Mouse (Mus musculus): ENCODE data around the gene Nanog. TPM values are rescaled to one million over a fixed set of nuclear protein-coding genes. Genes with fewer than 3 reads are reported as not detected.
"Not testable (repeated sequence)": the region's sequence is repeated elsewhere in the genome, so short reads cannot be mapped to it uniquely, and the experiment has no call there.

The Nanog gene
- polyA plus RNA-seq, 1 experiment from 2014 or later, result 0.12 TPM

DNA sequence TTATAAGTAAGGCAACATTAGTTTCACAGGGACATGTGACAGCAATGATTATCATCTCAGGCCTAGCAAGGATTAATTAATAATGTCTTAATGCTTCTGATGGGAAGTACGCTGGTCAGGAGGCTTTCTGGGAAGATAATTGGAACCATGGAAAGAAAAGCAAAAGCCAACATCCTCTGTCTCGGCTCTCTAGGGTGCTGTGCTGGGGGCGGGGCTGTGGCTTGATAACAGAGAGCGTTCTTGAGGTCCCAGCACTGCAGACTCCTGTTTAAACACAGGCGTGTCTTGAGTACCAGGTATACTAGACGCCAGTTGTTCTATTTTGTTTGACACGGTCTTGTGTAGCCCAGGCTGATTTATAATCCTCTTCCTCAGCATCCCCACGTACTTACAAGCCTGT is 34.5 kb upstream of the Nanog start:
- Histone ChIP-seq H3K4me3 (no peak overlapping the region), H3K36me3 (no peaks in the 10 kb centered on the region), H3K9me3 (no peaks in the 10 kb centered on the region), H3K4me1 (replicated peaks) (peaks cover 7% of the 10 kb centered on the region), H3K27me3 (ENCODE audit: insufficient read depth, poor library complexity, severe bottlenecking) (no peaks in the 10 kb centered on the region), H3K27ac (no peak overlapping the region)
- DNase-seq (ENCODE audit: low spot score), result no peak
- 71% methylated on average over 8 of the region's 8 CpGs for WGBS

DNA sequence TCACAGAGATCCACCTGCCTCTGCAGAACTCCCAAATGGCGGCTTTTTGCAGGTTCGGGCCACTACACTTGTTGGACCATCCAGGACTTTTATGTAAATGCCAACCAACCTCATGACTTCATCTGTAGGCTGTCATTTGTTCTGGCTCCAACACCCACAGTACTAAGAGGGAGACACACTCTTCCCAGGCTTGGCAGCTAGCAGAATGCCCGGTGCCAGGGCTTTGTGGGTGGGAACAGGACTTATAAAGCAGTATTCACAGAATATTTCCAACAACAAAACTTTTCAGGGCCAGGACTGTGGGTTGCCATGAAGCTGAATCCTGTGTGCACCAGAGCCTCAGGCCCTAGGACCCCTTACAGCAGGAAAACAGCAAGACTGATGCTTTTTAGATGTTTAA is 24.6 kb upstream of the Nanog start:
- H3K4me3 ChIP-seq, result no peak overlapping the region
- H3K27ac ChIP-seq, result no peak overlapping the region
- H3K9me3 ChIP-seq, result no peaks in the 10 kb centered on the region
- 93% methylated on average over 3 of the region's 3 CpGs for WGBS
- DNase-seq (ENCODE audit: low spot score), result no peak
- no peaks in the 10 kb centered on the region for H3K36me3 ChIP-seq
- no peaks in the 10 kb centered on the region for H3K4me1 ChIP-seq (replicated peaks)
- no peaks in the 10 kb centered on the region for H3K27me3 ChIP-seq (ENCODE audit: insufficient read depth, poor library complexity, severe bottlenecking)

DNA sequence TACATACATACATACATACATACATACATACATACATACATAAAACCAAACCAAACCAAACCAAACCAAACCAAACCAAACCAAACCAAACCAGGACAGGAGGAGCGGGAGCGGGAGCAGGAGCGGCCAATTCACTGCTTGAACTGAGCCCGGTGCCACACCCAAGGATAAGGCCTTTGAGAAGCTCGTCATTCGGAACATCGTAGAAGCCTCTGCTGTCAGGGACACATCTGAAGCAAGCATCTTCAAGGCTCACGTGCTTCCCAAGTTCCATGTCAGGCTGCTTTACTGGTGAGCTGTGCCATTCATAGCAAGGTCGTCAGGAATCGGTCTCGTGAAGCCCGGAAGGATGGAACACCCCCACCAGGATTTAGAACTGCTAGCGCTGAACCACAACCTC is 20.6 kb upstream of the Nanog start:
- 91% methylated on average over 13 of the region's 13 CpGs for WGBS
- no peaks in the 10 kb centered on the region for H3K4me1 ChIP-seq (replicated peaks)
- H3K36me3 ChIP-seq, result no peaks in the 10 kb centered on the region
- H3K9me3 ChIP-seq, result no peaks in the 10 kb centered on the region
- no peak overlapping the region for H3K27ac ChIP-seq
- no peaks in the 10 kb centered on the region for H3K27me3 ChIP-seq (ENCODE audit: insufficient read depth, poor library complexity, severe bottlenecking)
- H3K4me3 ChIP-seq, result no peak overlapping the region
- DNase-seq (ENCODE audit: low spot score), result no peak

DNA sequence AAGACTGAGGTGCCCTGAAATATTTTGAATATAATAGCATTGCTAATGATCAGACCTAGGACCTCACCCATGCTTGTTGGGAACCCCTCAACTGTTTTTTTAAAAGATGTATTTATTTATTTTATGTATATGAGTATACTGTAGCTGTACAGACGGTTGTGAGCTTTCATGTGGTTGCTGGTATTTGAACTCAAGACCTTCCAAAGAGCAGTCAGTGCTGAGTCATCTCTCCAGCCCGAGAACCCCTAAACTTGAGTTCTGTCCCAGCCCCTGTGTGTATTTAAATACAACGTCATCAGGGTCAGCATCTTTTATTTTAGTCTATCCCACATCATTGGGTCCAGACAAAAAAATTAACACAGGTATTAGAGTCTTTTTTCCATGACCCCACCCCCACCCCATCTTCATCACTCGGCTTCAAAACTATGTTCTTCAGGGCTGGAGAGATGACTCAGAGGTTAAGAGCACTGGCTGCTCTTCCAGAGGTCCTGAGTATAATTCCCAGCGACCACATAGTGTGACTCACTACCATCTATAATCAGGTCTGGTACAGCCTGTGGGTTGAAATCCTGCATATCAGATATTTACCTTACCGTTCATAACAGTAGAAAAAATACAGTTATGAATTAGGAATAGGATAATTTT is 17.8 kb upstream of the Nanog start:
- Histone ChIP-seq H3K36me3 (no peaks in the 10 kb centered on the region), H3K27ac (no peak overlapping the region), H3K4me1 (replicated peaks) (no peaks in the 10 kb centered on the region), H3K4me3 (no peak overlapping the region), H3K27me3 (ENCODE audit: insufficient read depth, poor library complexity, severe bottlenecking) (no peaks in the 10 kb centered on the region), H3K9me3 (no peaks in the 10 kb centered on the region)
- WGBS, result 82% methylated on average over 6 of the region's 6 CpGs
- DNase-seq (ENCODE audit: low spot score), result no peak

DNA sequence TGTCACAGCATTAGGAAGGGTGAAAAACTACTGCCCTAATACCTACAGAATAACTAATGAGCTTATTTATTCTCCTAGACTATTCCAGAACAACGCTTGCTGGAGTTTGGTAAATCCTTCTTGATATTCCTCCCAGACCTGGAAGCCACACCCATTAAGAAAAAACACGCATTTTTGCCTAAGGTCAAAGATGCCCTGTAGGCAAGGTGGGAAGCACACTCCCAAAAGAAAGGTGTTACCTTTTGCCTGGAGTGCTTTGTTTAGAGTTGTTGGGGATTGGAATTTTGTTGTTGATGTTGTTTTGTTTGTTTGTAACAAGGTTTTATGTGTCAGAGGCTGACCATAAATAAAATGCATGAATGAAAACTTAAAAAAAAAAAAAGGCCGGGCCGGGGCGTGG is 17.2 kb upstream of the Nanog start:
- H3K27me3 ChIP-seq (ENCODE audit: insufficient read depth, poor library complexity, severe bottlenecking), result no peaks in the 10 kb centered on the region
- no peaks in the 10 kb centered on the region for H3K9me3 ChIP-seq
- WGBS, result 90% methylated on average over 5 of the region's 5 CpGs
- no peaks in the 10 kb centered on the region for H3K4me1 ChIP-seq (replicated peaks)
- H3K4me3 ChIP-seq, result no peak overlapping the region
- H3K36me3 ChIP-seq, result no peaks in the 10 kb centered on the region
- H3K27ac ChIP-seq, result no peak overlapping the region
- no peak for DNase-seq (ENCODE audit: low spot score)

DNA sequence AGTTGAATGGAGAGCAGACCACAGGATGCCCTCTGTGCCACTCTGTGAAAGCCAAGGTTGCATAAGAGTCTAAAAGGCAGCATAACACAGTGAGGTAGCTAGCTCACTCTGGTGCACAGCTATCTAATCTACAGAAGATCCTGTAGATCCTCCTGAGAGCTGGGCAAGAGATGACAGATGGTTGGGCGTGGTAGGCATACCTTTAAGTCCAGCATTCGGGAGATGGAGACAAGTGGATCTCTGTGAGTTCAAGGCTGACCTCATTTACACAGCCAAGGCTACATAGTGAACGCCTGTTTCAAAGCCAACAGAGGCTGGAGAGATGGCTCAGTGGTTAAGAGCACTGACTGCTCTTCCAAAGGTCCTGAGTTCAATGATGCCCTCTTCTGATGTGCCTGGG is 11.9 kb upstream of the Nanog start:
- no peaks in the 10 kb centered on the region for H3K4me1 ChIP-seq (replicated peaks)
- no peaks in the 10 kb centered on the region for H3K9me3 ChIP-seq
- no peaks in the 10 kb centered on the region for H3K36me3 ChIP-seq
- no peak overlapping the region for H3K4me3 ChIP-seq
- H3K27me3 ChIP-seq (ENCODE audit: insufficient read depth, poor library complexity, severe bottlenecking), result no peaks in the 10 kb centered on the region
- 88% methylated on average over 3 of the region's 3 CpGs for WGBS
- no peak overlapping the region for H3K27ac ChIP-seq
- DNase-seq (ENCODE audit: low spot score), result no peak

DNA sequence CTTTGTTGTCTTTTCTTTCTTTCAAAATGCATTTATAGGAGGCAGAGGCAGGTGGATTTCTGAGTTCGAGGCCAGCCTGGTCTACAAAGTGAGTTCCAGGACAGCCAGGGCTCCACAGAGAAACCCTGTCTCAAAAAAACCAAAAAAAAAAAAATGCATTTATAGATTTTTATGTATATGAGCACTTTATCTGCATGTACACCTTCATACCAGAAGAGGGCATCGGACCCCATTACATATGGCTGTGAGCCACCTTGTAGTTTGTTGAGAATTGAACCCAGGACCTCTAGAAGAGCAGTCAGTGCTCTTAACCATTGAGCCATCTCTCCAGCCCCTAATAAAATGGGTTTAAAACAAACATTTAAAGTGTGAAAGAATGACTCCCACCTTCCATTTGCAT is 7.7 kb upstream of the Nanog start:
- H3K4me1 ChIP-seq (replicated peaks), result peaks cover 13% of the 10 kb centered on the region
- WGBS, result 83% methylated on average over 2 of the region's 2 CpGs
- not testable (repeated sequence) for DNase-seq (ENCODE audit: low spot score); H3K9me3 ChIP-seq; H3K27ac ChIP-seq; H3K36me3 ChIP-seq; H3K4me3 ChIP-seq; H3K27me3 ChIP-seq (ENCODE audit: insufficient read depth, poor library complexity, severe bottlenecking)

DNA sequence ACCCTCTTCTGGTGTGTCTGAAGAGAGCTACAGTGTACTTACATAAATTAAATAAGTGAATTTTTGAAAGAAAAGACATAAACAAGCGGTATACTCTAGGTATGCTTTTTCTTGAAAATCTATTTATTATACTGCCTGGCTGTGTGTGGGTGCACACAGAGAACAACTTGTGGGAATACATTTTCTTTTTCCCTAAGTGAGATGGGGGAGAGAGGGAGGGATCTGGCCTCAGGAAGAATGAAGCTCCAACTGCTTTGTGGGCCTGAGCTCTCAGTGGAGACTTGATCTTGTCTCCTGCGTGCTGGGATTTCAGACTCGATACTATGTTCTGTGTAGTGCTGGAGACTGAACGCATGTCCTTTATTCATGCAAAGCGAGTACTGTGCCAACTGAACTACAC is 5.5 kb upstream of the Nanog start:
- Histone ChIP-seq H3K4me3 (no peak overlapping the region), H3K27ac (no peak overlapping the region), H3K9me3 (no peaks in the 10 kb centered on the region), H3K36me3 (no peaks in the 10 kb centered on the region), H3K4me1 (replicated peaks) (peaks cover 13% of the 10 kb centered on the region), H3K27me3 (ENCODE audit: insufficient read depth, poor library complexity, severe bottlenecking) (peaks cover 19% of the 10 kb centered on the region)
- WGBS, result 84% methylated on average over 5 of the region's 5 CpGs
- no peak for DNase-seq (ENCODE audit: low spot score)

DNA sequence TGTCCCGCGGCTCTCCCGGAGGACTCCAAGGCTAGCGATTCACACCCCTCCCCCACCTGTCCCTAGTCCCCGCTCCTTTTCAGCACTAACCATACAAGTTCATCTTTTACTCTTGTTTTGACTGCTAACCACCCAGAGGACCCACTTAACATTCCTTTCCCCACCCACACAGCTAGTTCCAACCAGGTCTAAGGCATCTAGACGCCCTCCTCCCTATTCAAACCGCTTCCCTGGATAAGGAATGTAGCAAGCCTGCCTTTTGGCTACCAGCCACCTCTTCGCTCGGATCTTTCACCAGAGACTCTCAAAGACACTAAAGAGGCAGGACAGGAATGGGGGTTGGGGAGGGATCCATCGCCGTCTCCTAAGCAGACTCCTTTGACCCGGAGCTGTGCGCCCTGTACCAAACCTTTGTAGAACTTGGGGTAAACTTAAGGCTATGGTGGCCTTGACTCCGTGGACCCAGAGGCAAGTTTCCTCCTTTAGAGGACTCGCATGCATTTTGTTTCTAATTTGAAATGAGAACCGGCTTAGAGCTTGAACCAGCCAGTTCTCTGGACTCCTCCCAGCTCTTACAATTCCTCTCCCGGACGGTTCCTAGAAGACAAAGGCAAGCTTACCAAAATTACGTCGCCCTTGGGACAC is 4.7 kb upstream of the Nanog start:
- Histone ChIP-seq H3K27me3 (ENCODE audit: insufficient read depth, poor library complexity, severe bottlenecking) (peaks cover 27% of the 10 kb centered on the region), H3K9me3 (no peaks in the 10 kb centered on the region), H3K27ac (peak overlapping the region; percentile 73), H3K36me3 (no peaks in the 10 kb centered on the region), H3K4me1 (replicated peaks) (peaks cover 13% of the 10 kb centered on the region), H3K4me3 (peak overlapping the region; percentile 36)
- DNase-seq (ENCODE audit: low spot score), result peak; percentile 49
- 7% methylated on average over 20 of the region's 20 CpGs for WGBS

DNA sequence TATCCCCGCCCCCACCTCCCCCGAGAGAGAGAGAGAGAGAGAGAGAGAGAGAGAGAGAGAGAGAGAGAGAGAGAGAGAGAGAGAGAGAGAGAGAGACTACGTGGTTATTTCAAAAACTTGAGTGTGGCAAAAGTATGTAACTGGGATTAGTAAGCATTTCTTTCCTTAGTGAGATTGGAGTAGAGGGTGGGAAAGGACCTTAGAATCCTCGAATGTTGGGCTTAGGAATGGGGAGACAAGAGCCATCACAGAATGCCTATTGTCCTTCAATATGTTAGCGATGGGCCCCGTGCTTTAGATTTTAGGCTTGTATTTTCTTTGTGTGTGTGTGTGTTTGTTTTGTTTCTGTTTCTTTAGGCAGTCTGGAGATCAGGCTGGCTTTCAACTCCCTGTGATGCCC is 4.0 kb upstream of the Nanog start:
- Histone ChIP-seq H3K4me3 (no peak overlapping the region), H3K27ac (no peak overlapping the region)

DNA sequence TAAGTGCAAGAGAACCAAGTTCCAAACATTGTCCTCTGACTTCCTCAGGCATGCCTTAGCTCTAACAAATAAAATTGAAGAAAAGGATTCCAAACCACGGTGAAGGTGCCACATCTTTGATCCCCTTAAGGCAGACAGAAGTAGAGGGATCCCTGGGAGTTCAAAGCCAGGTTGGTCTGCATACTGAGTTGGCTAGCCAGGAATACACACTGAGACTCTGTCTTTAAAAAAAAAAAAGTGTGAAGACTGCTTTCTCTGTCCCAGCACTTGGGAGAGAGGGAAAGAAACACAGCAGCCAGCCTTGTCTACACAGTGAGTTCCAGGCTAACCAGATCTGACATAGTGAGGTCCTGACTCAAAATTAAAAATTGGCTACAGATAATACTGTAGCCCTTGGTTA is 3.6 kb upstream of the Nanog start:
- Histone ChIP-seq H3K9me3 (no peaks in the 10 kb centered on the region), H3K4me1 (replicated peaks) (peaks cover 13% of the 10 kb centered on the region), H3K36me3 (no peaks in the 10 kb centered on the region), H3K4me3 (no peak overlapping the region), H3K27ac (no peak overlapping the region), H3K27me3 (ENCODE audit: insufficient read depth, poor library complexity, severe bottlenecking) (peaks cover 36% of the 10 kb centered on the region)
- DNase-seq (ENCODE audit: low spot score), result no peak
- WGBS, result 11% methylated on average over 1 of the region's 1 CpGs

More for the DNA sequence above, 4.0 kb upstream of the Nanog start:
- peaks cover 13% of the 10 kb centered on the region for H3K4me1 ChIP-seq (replicated peaks)
- H3K36me3 ChIP-seq, result no peaks in the 10 kb centered on the region
- WGBS, result 10% methylated on average over 6 of the region's 6 CpGs
- DNase-seq (ENCODE audit: low spot score), result no peak
- peaks cover 33% of the 10 kb centered on the region for H3K27me3 ChIP-seq (ENCODE audit: insufficient read depth, poor library complexity, severe bottlenecking)
- H3K9me3 ChIP-seq, result no peaks in the 10 kb centered on the region

DNA sequence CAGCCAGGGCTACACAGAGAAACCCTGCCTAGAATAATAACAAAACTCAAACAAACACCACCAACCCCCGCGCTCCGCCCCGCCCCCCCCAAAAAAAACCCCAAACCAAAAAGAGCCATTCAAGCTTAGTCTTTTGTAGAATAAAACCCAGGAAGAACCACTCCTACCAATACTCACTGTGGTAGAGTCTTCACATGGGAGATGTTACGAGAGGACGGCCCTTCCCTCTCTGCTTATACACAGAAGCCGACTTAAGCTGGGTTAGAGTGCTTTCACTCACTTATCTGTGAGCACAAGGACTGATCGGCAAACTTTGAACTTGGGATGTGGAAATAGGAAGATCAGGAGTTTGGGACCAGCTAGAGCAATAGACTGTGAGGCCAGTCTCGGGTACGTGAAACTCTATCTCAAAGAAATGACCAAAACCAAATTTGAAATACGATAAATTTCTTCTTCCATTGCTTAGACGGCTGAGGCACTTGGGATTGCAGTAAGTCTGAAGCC is 900 bp upstream of the Nanog start:
- peaks cover 36% of the 10 kb centered on the region for H3K27me3 ChIP-seq (ENCODE audit: insufficient read depth, poor library complexity, severe bottlenecking)
- H3K27ac ChIP-seq, result no peak overlapping the region
- H3K9me3 ChIP-seq, result no peaks in the 10 kb centered on the region
- H3K4me1 ChIP-seq (replicated peaks), result peaks cover 13% of the 10 kb centered on the region
- H3K36me3 ChIP-seq, result no peaks in the 10 kb centered on the region
- WGBS, result 63% methylated on average over 12 of the region's 12 CpGs
- no peak overlapping the region for H3K4me3 ChIP-seq
- no peak for DNase-seq (ENCODE audit: low spot score)

DNA sequence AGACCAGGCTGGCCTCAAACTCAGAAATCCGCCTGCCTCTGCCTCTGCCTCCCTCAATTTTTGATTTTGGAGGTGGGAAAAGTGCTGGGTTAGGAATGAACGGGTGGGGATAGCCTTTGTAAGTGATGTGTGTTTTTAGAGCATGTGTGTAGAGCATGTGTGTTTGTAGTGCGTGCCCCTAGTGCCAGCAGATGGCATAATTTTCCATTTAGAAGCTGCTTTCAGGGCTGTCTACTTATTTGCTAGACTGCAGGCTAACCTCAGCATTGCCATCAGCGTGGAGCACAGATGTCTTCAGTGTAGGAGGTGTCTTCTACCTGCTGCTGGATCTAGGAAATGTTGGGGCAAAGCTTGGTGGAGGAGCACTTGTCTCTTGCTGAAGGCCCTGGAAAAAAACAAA is 1.5 kb downstream of the Nanog start:
- Histone ChIP-seq H3K36me3 (no peaks in the 10 kb centered on the region), H3K27me3 (ENCODE audit: insufficient read depth, poor library complexity, severe bottlenecking) (peaks cover 30% of the 10 kb centered on the region)

More for the DNA sequence above, 1.5 kb downstream of the Nanog start:
- no peak overlapping the region for H3K4me3 ChIP-seq
- 78% methylated on average over 4 of the region's 4 CpGs for WGBS
- DNase-seq (ENCODE audit: low spot score), result no peak
- no peaks in the 10 kb centered on the region; the same call in 1 of the 2 replicates for H3K4me1 ChIP-seq (replicated peaks)
- no peak overlapping the region for H3K27ac ChIP-seq
- no peaks in the 10 kb centered on the region for H3K9me3 ChIP-seq
